ENCODE assay signal across 22 mouse cellular contexts in genomic region chr8:104758209-104758608, GRCm38 (mm10). TPM values are rescaled to one million over a fixed set of nuclear protein-coding genes. Genes with fewer than 3 reads are reported as not detected.
DNase-seq lines count a peak whose midpoint lies in the region; ATAC-seq and TF ChIP-seq lines count a peak whose summit lies in the region.
"Had no signal": no experiment of that assay in that cellular context is flagged by ENCODE, and none has a peak within 500 bp of the region (broad histone marks: within the 10 kb centered on the region; RNA-seq: fewer than 3 reads in every experiment).

No protein-coding gene starts in this region.

- peak; percentile 44 for DNase-seq in forebrain, postnatal 0 days
- DNase-seq in midbrain, embryonic 11.5 days (ENCODE audit: low spot score, missing footprints): no peak
- peak; percentile 6 for DNase-seq in left cerebral cortex, adult 11 months (ENCODE audit: low spot score)
- peak; percentile 16 for DNase-seq in right cerebral cortex, postnatal 25 days
- no peak for DNase-seq in retina, embryonic 14.5 days (ENCODE audit: low spot score)
- DNase-seq in liver, postnatal 0 days: no peak
- DNase-seq: adrenal gland, adult 8-10 months; gastrocnemius, postnatal 25 days; kidney, adult 11 months; kidney, postnatal 10 days; thymus, postnatal 36 days had no signal

- H3K36me3 ChIP-seq in forebrain, postnatal 0 days (ENCODE audit: insufficient read depth): no peaks in the 10 kb centered on the region
- H3K36me3 ChIP-seq in forebrain, embryonic 12.5 days (replicated peaks): no peaks in the 10 kb centered on the region
- no peaks in the 10 kb centered on the region for H3K36me3 ChIP-seq in midbrain, embryonic 15.5 days (replicated peaks)
- no peaks in the 10 kb centered on the region for H3K36me3 ChIP-seq in midbrain, embryonic 11.5 days (ENCODE audit: control insufficient read depth, insufficient read depth, low read length)
- no peaks in the 10 kb centered on the region for H3K36me3 ChIP-seq in liver, postnatal 0 days (replicated peaks; ENCODE audit: insufficient read depth, low read length)
- H3K36me3 ChIP-seq: embryonic facial prominence, embryonic 12.5 days; G1E; heart, embryonic 13.5 days; limb, embryonic 13.5 days; neural tube, embryonic 12.5 days had no signal

- no peak for TF ChIP-seq CTCF in forebrain, postnatal 0 days (IDR thresholded peaks at IDR 0.05; ENCODE audit: low read depth)
- no peak for TF ChIP-seq CTCF in liver, postnatal 0 days (IDR thresholded peaks at IDR 0.05; ENCODE audit: low read depth)

- no peaks in the 10 kb centered on the region for H3K9me3 ChIP-seq in forebrain, postnatal 0 days (ENCODE audit: low read length)
- H3K9me3 ChIP-seq in forebrain, embryonic 12.5 days: no peaks in the 10 kb centered on the region
- no peaks in the 10 kb centered on the region for H3K9me3 ChIP-seq in midbrain, embryonic 15.5 days
- no peaks in the 10 kb centered on the region for H3K9me3 ChIP-seq in midbrain, embryonic 11.5 days (ENCODE audit: control insufficient read depth, low read length)
- no peaks in the 10 kb centered on the region for H3K9me3 ChIP-seq in liver, postnatal 0 days (ENCODE audit: low read length)
- H3K9me3 ChIP-seq: embryonic facial prominence, embryonic 12.5 days; G1E; heart, embryonic 13.5 days; limb, embryonic 13.5 days; neural tube, embryonic 12.5 days had no signal

- peak; percentile 79 for ATAC-seq in forebrain, postnatal 0 days
- no peak for ATAC-seq in forebrain, embryonic 12.5 days (ENCODE audit: low FRiP score)
- ATAC-seq in midbrain, embryonic 15.5 days (replicated peaks): peak; percentile 42; the same call in 1 of the 2 replicates
- no peak for ATAC-seq in midbrain, embryonic 11.5 days (ENCODE audit: low FRiP score)
- ATAC-seq in liver, postnatal 0 days: no peak

- no peak overlapping the region for H3K27ac ChIP-seq in forebrain, postnatal 0 days (ENCODE audit: low read depth, low read length)
- no peak overlapping the region for H3K27ac ChIP-seq in forebrain, embryonic 12.5 days
- H3K27ac ChIP-seq in midbrain, embryonic 15.5 days: no peak overlapping the region
- no peak overlapping the region for H3K27ac ChIP-seq in midbrain, embryonic 11.5 days (ENCODE audit: low read depth, low read length)
- no peak overlapping the region for H3K27ac ChIP-seq in liver, postnatal 0 days (ENCODE audit: low read depth)
- H3K27ac ChIP-seq: embryonic facial prominence, embryonic 12.5 days; heart, embryonic 13.5 days; limb, embryonic 13.5 days; neural tube, embryonic 12.5 days had no signal

- no peak overlapping the region for H3K4me2 ChIP-seq in forebrain, postnatal 0 days (ENCODE audit: low read depth)
- no peak overlapping the region for H3K4me2 ChIP-seq in forebrain, embryonic 12.5 days
- H3K4me2 ChIP-seq in midbrain, embryonic 15.5 days: no peak overlapping the region
- no peak overlapping the region for H3K4me2 ChIP-seq in midbrain, embryonic 11.5 days
- H3K4me2 ChIP-seq in liver, postnatal 0 days (ENCODE audit: low read depth, low read length): no peak overlapping the region
- H3K4me2 ChIP-seq: embryonic facial prominence, embryonic 12.5 days; heart, embryonic 13.5 days; limb, embryonic 13.5 days; neural tube, embryonic 12.5 days had no signal

- no peak overlapping the region for H3K9ac ChIP-seq in forebrain, postnatal 0 days
- no peak overlapping the region for H3K9ac ChIP-seq in forebrain, embryonic 12.5 days
- H3K9ac ChIP-seq in midbrain, embryonic 15.5 days: no peak overlapping the region
- H3K9ac ChIP-seq in midbrain, embryonic 11.5 days (ENCODE audit: low read length): no peak overlapping the region
- no peak overlapping the region for H3K9ac ChIP-seq in liver, postnatal 0 days (replicated peaks)
- H3K9ac ChIP-seq: embryonic facial prominence, embryonic 12.5 days; heart, embryonic 13.5 days; limb, embryonic 13.5 days; neural tube, embryonic 12.5 days had no signal

- no peaks in the 10 kb centered on the region for H3K4me1 ChIP-seq in forebrain, postnatal 0 days (ENCODE audit: insufficient read depth)
- H3K4me1 ChIP-seq in forebrain, embryonic 12.5 days: no peaks in the 10 kb centered on the region
- H3K4me1 ChIP-seq in midbrain, embryonic 15.5 days: no peaks in the 10 kb centered on the region
- H3K4me1 ChIP-seq in midbrain, embryonic 11.5 days (ENCODE audit: control insufficient read depth, insufficient read depth, low read length): no peaks in the 10 kb centered on the region
- H3K4me1 ChIP-seq in liver, postnatal 0 days (ENCODE audit: insufficient read depth): no peaks in the 10 kb centered on the region
- H3K4me1 ChIP-seq: embryonic facial prominence, embryonic 12.5 days; heart, embryonic 13.5 days; limb, embryonic 13.5 days; neural tube, embryonic 12.5 days had no signal

- 55% methylated on average over 2 of the region's 2 CpGs for WGBS in forebrain, postnatal 0 days
- WGBS in forebrain, embryonic 12.5 days: 90% methylated on average over 2 of the region's 2 CpGs
- 85% methylated on average over 2 of the region's 2 CpGs for WGBS in midbrain, embryonic 15.5 days
- WGBS in midbrain, embryonic 11.5 days: 91% methylated on average over 2 of the region's 2 CpGs
- 84% methylated on average over 2 of the region's 2 CpGs for WGBS in liver, postnatal 0 days (ENCODE audit: insufficient replicate concordance)

- no peak for TF ChIP-seq EP300 in liver, postnatal 0 days (IDR thresholded peaks at IDR 0.05; ENCODE audit: low read depth)

- H3K4me3 ChIP-seq in forebrain, postnatal 0 days (ENCODE audit: low read depth, low read length): no peak overlapping the region
- no peak overlapping the region for H3K4me3 ChIP-seq in forebrain, embryonic 12.5 days (replicated peaks)
- no peak overlapping the region for H3K4me3 ChIP-seq in midbrain, embryonic 15.5 days
- no peak overlapping the region for H3K4me3 ChIP-seq in midbrain, embryonic 11.5 days (ENCODE audit: low read depth, low read length)
- no peak overlapping the region for H3K4me3 ChIP-seq in liver, postnatal 0 days (ENCODE audit: low read depth, low read length)
- H3K4me3 ChIP-seq: embryonic facial prominence, embryonic 12.5 days; heart, embryonic 13.5 days; limb, embryonic 13.5 days; neural tube, embryonic 12.5 days had no signal

- H3K27me3 ChIP-seq in forebrain, postnatal 0 days (ENCODE audit: insufficient read depth, low read length): no peaks in the 10 kb centered on the region
- no peaks in the 10 kb centered on the region for H3K27me3 ChIP-seq in forebrain, embryonic 12.5 days
- no peaks in the 10 kb centered on the region for H3K27me3 ChIP-seq in midbrain, embryonic 15.5 days (replicated peaks)
- no peaks in the 10 kb centered on the region for H3K27me3 ChIP-seq in midbrain, embryonic 11.5 days (ENCODE audit: control insufficient read depth, insufficient read depth, low read length)
- H3K27me3 ChIP-seq in liver, postnatal 0 days (ENCODE audit: insufficient read depth, low read length): no peaks in the 10 kb centered on the region
- H3K27me3 ChIP-seq: embryonic facial prominence, embryonic 12.5 days; heart, embryonic 13.5 days; limb, embryonic 13.5 days; neural tube, embryonic 12.5 days had no signal

RNA-seq across cellular contexts. Expression of gene Ces2a, which starts 24.4 kb away (rescaled TPM):
- total RNA-seq in forebrain, postnatal 0 days (2014; rRNA removed): not detected in 2 replicates
- polyA plus RNA-seq in forebrain, postnatal 0 days (2015; fragmentation: Nextera tagmentation; extraction: Ambion mirVana): not detected in 2 replicates
- polyA plus RNA-seq in forebrain, embryonic 12.5 days (2016; fragmentation: Nextera tagmentation; extraction: Ambion mirVana): not detected in 2 replicates
- polyA plus RNA-seq in midbrain, embryonic 15.5 days (2015; fragmentation: Nextera tagmentation; extraction: Ambion mirVana): not detected in 2 replicates
- not detected in 2 replicates for polyA plus RNA-seq in midbrain, embryonic 11.5 days (2014; fragmentation: Nextera tagmentation; extraction: Ambion mirVana)
- 150 and 159 TPM in 2 replicates for polyA plus RNA-seq in liver, postnatal 0 days (2015; fragmentation: Nextera tagmentation; extraction: Ambion mirVana)
- total RNA-seq: common myeloid progenitor, adult 5-6 weeks; G1E; gastrocnemius, postnatal 25 days; hematopoietic stem cell, adult 5-6 weeks; layer of hippocampus, postnatal 36 days had no signal
- polyA plus RNA-seq: embryonic facial prominence, embryonic 12.5 days; G1E; heart, embryonic 13.5 days; limb, embryonic 13.5 days; neural tube, embryonic 12.5 days; spleen, adult 2 months had no signal

Comparison
In these comparisons a context has a peak if more than half of its experiments do, and no peak if none do; other contexts are left out.
1. ATAC-seq: peak in forebrain, postnatal 0 days (single experiment) and midbrain, embryonic 15.5 days (single experiment); none in forebrain, embryonic 12.5 days (single experiment), midbrain, embryonic 11.5 days (single experiment) and liver, postnatal 0 days (single experiment).
2. DNase-seq: peak in forebrain, postnatal 0 days (single experiment), left cerebral cortex, adult 11 months (single experiment) and right cerebral cortex, postnatal 25 days (single experiment); none in midbrain, embryonic 11.5 days (single experiment), retina, embryonic 14.5 days (single experiment) and liver, postnatal 0 days (single experiment).
3. RNA of gene Ces2a, which starts 24.4 kb away (polyA plus RNA-seq): 150 to 159 TPM in liver, postnatal 0 days; not detected in forebrain, postnatal 0 days, not detected in forebrain, embryonic 12.5 days, not detected in midbrain, embryonic 15.5 days and not detected in midbrain, embryonic 11.5 days; every median in the first group is over 100 times any median in the second.